Mouse (Mus musculus): Measurements from ENCODE around the gene Galc.

- TF ChIP-seq CTCF (IDR thresholded peaks at IDR 0.05; ENCODE audit: borderline replicate concordance, insufficient read depth, low read depth, low read length) (no peak), POLR2A (IDR thresholded peaks at IDR 0.05; ENCODE audit: borderline replicate concordance, insufficient read depth, low read length) (no peak)
Observed at GRCm38 (mm10) chr12:98272433-98272832, 13.2 kb upstream of the Galc start.

All from cerebellum, adult 2 months (tissue).